ENCODE assay signal across 9 mouse cellular contexts in the genomic region with DNA sequence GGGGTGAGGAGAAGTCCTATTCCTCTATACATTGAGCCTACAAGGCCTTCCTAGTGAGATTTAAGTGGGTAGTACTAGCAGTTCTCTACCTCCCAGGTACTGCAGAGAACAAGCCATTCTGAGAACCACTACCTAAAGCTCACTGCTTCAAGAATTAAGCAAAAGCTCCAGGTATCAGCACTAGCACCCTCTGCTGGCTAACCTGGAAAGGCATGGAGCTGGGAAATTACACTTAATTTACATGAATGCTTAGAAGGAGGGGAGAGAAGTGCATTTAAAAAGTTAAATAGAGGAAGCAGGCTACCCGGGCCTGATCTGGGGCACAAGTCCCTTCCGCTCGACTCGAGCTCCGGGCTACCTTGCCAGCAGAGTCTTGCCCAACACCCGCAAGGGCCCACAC. TPM values are rescaled to one million over a fixed set of nuclear protein-coding genes. Genes with fewer than 3 reads are reported as not detected.
DNase-seq lines count a peak whose midpoint lies in the region; TF ChIP-seq lines count a peak whose summit lies in the region.
"Had no signal": no experiment of that assay in that cellular context is flagged by ENCODE, and none has a peak within 500 bp of the region (broad histone marks: within the 10 kb centered on the region; RNA-seq: fewer than 3 reads in every experiment).

No protein-coding gene starts in this region.

- intact Hi-C loops in heart, postnatal 14 days (cut with DNase I): no loop called here

- DNase-seq in heart, postnatal 14 days: peak; percentile 6 to 22
- no peak for DNase-seq in heart, embryonic 10.5 days (ENCODE audit: low spot score)
- peak; percentile 17 for DNase-seq in thymus, adult 2 months
- DNase-seq in thymus, adult 18-20 months: no peak
- DNase-seq in cerebellum, adult 8-10 months: peak; percentile 32
- peak; percentile 25 to 41 for DNase-seq in kidney, postnatal 4 days
- peak; percentile 45 for DNase-seq in thymus, postnatal 4 days
- no peak for DNase-seq in urinary bladder, postnatal 4 days (ENCODE audit: low spot score in 2 of 2)

- H3K9me3 ChIP-seq in heart, embryonic 10.5 days: no peaks in the 10 kb centered on the region
- H3K9me3 ChIP-seq: limb, embryonic 12.5 days had no signal

- 91% methylated on average over 6 of the region's 6 CpGs for WGBS in heart, embryonic 10.5 days
- WGBS in thymus, adult 2 months: 54% methylated on average over 6 of the region's 6 CpGs

- no peaks in the 10 kb centered on the region for H3K4me1 ChIP-seq in heart, embryonic 10.5 days
- H3K4me1 ChIP-seq in thymus, adult 2 months (replicated peaks; ENCODE audit: control insufficient read depth, insufficient read depth, low read length): no peaks in the 10 kb centered on the region
- H3K4me1 ChIP-seq: limb, embryonic 12.5 days had no signal

- no peaks in the 10 kb centered on the region for H3K27me3 ChIP-seq in heart, embryonic 10.5 days (ENCODE audit: insufficient read depth, poor library complexity, severe bottlenecking)
- no peaks in the 10 kb centered on the region for H3K27me3 ChIP-seq in thymus, adult 2 months (ENCODE audit: control insufficient read depth, insufficient read depth, low read length)
- H3K27me3 ChIP-seq: limb, embryonic 12.5 days had no signal

- no peak overlapping the region for H3K4me3 ChIP-seq in heart, embryonic 10.5 days
- no peak overlapping the region for H3K4me3 ChIP-seq in thymus, adult 2 months (ENCODE audit: control insufficient read depth, insufficient read depth, low read length)
- H3K4me3 ChIP-seq: limb, embryonic 12.5 days had no signal

- TF ChIP-seq CTCF in thymus, adult 2 months (IDR thresholded peaks at IDR 0.05; ENCODE audit: borderline replicate concordance, control insufficient read depth, extremely low read depth, insufficient read depth, low read length, poor library complexity): no peak

- H3K36me3 ChIP-seq in heart, embryonic 10.5 days: no peaks in the 10 kb centered on the region
- H3K36me3 ChIP-seq in thymus, adult 2 months (ENCODE audit: control insufficient read depth, insufficient read depth, low read length): no peaks in the 10 kb centered on the region

- H3K27ac ChIP-seq in heart, embryonic 10.5 days: no peak overlapping the region
- H3K27ac ChIP-seq in thymus, adult 2 months (ENCODE audit: control insufficient read depth, insufficient read depth, low read length): no peak overlapping the region
- H3K27ac ChIP-seq: limb, embryonic 12.5 days had no signal

- TF ChIP-seq POLR2A in thymus, adult 2 months (IDR thresholded peaks at IDR 0.05; ENCODE audit: control insufficient read depth, extremely low read depth, insufficient read depth, low read length, poor library complexity): no peak

RNA-seq across cellular contexts. Expression of a gene that starts 24.2 kb away (rescaled TPM):
- total RNA-seq in heart, postnatal 14 days (2021): 10 to 100 TPM; 13.0 to 17.8 TPM
- polyA plus RNA-seq in heart, embryonic 10.5 days (2016; fragmentation: Nextera tagmentation; extraction: Ambion mirVana): 32.4 and 39.8 TPM in 2 replicates
- 2.0 and 2.9 TPM in 2 replicates for polyA plus RNA-seq in thymus, adult 2 months (2012; rRNA removed)

RNA-seq across cellular contexts. Expression of a gene that starts 24.3 kb away (rescaled TPM):
- total RNA-seq in heart, postnatal 14 days (2021): 1 to 10 TPM; 3.6 to 4.0 TPM
- 4.8 and 6.0 TPM in 2 replicates for polyA plus RNA-seq in heart, embryonic 10.5 days (2016; fragmentation: Nextera tagmentation; extraction: Ambion mirVana)
- polyA plus RNA-seq in thymus, adult 2 months (2012; rRNA removed): 1.9 and 2.1 TPM in 2 replicates

Comparison
In these comparisons a context has a peak if more than half of its experiments do, and no peak if none do; other contexts are left out.
1. DNase-seq: peak in heart, postnatal 14 days (2 of 2), thymus, adult 2 months (single experiment), cerebellum, adult 8-10 months (single experiment), kidney, postnatal 4 days (2 of 2) and thymus, postnatal 4 days (single experiment); none in heart, embryonic 10.5 days (single experiment), thymus, adult 18-20 months (0 of 2) and urinary bladder, postnatal 4 days (0 of 2).